Mouse (Mus musculus) urinary bladder, postnatal 36 days (tissue): ENCODE measurements around the gene Gdf11.

Source experiments
- DNase-seq, 2 experiments: peaks; one replicate each; pipeline ENCODE4 v3.0.0; 2022; ENCODE audit warnings: low spot score in 2 of 2, mixed read lengths in 1 of 2

The Gdf11 gene

GRCm38 (mm10) chr10:128892246-128892645, 728 bp upstream of the Gdf11 start:
- no peak for DNase-seq

GRCm38 (mm10) chr10:128890383-128891295, 879 bp downstream of the Gdf11 start:
- no peak for DNase-seq

- DNase-seq = no peak
Observed at GRCm38 (mm10) chr10:128889846-128890245, 1.7 kb downstream of the Gdf11 start.

GRCm38 (mm10) chr10:128888941-128889827, 2.3 kb downstream of the Gdf11 start:
- no peak for DNase-seq

- DNase-seq = no peak
Observed at GRCm38 (mm10) chr10:128882067-128882466, 9.5 kb downstream of the Gdf11 start.

- no peak for DNase-seq
Observed at GRCm38 (mm10) chr10:128878811-128879210, 12.7 kb downstream of the Gdf11 start.

GRCm38 (mm10) chr10:128878291-128878690, 13.2 kb downstream of the Gdf11 start:
- no peak for DNase-seq

GRCm38 (mm10) chr10:128870341-128870740, 21.2 kb downstream of the Gdf11 start:
- DNase-seq = no peak

GRCm38 (mm10) chr10:128866518-128866917, 25.0 kb downstream of the Gdf11 start:
- no peak for DNase-seq

- DNase-seq = no peak
Observed at GRCm38 (mm10) chr10:128866042-128866441, 25.5 kb downstream of the Gdf11 start.

GRCm38 (mm10) chr10:128861176-128861575, 30.3 kb downstream of the Gdf11 start:
- no peak for DNase-seq

- no peak for DNase-seq
Observed at GRCm38 (mm10) chr10:128850339-128850738, 41.2 kb downstream of the Gdf11 start.

- no peak for DNase-seq
Observed at GRCm38 (mm10) chr10:128848426-128848825, 43.1 kb downstream of the Gdf11 start.

GRCm38 (mm10) chr10:128846664-128847063, 44.9 kb downstream of the Gdf11 start:
- no peak for DNase-seq

GRCm38 (mm10) chr10:128845516-128845915, 46.0 kb downstream of the Gdf11 start:
- no peak for DNase-seq

- no peak for DNase-seq
Observed at GRCm38 (mm10) chr10:128843260-128843659, 48.3 kb downstream of the Gdf11 start.

GRCm38 (mm10) chr10:128840612-128841011, 50.9 kb downstream of the Gdf11 start:
- no peak for DNase-seq

- DNase-seq = no peak
Observed at GRCm38 (mm10) chr10:128839434-128839833, 52.1 kb downstream of the Gdf11 start.

- DNase-seq = no peak
Observed at GRCm38 (mm10) chr10:128837400-128837799, 54.1 kb downstream of the Gdf11 start.
